Mouse (Mus musculus): ENCODE data around the gene Rbmx. TPM values are rescaled to one million over a fixed set of nuclear protein-coding genes. Genes with fewer than 3 reads are reported as not detected.

Rbmx gene
- polyA plus RNA-seq, 1 experiment from 2014 or later = 88.7 TPM

- ATAC-seq (ENCODE audit: insufficient number of reproducible peaks, insufficient read depth, low FRiP score, low read depth) = no peak
- WGBS = 63% methylated on average over 5 of the region's 5 CpGs
- H3K4me3 ChIP-seq (ENCODE audit: control insufficient read depth in 1 of 2, insufficient read depth in 1 of 2, low read depth in 1 of 2, low read length in 2 of 2) = no peak overlapping the region
- H3K27me3 ChIP-seq (ENCODE audit: control insufficient read depth, insufficient read depth, low read length) = no peaks in the 10 kb centered on the region
- H3K9ac ChIP-seq (ENCODE audit: low read length) = no peak overlapping the region
- no peaks in the 10 kb centered on the region for H3K9me3 ChIP-seq (ENCODE audit: control insufficient read depth, low read length)
- no peaks in the 10 kb centered on the region for H3K4me1 ChIP-seq (ENCODE audit: control insufficient read depth in 2 of 2, insufficient read depth in 2 of 2, low read length in 2 of 2)
- H3K36me3 ChIP-seq (ENCODE audit: control insufficient read depth, insufficient read depth, low read length) = peaks cover 96% of the 10 kb centered on the region
- H3K27ac ChIP-seq (replicated peaks in 1 of 2; ENCODE audit: control insufficient read depth in 1 of 2, insufficient read depth in 1 of 2, low read depth in 2 of 2, low read length in 2 of 2) = no peak overlapping the region
- no peak overlapping the region for H3K4me2 ChIP-seq (ENCODE audit: low read length)
Observed at GRCm38 (mm10) chrX:57380915-57381314, 11.9 kb downstream of the Rbmx start.

GRCm38 (mm10) chrX:57378579-57378978 is 14.3 kb downstream of the Rbmx start:
- Histone ChIP-seq H3K9ac (ENCODE audit: low read length) (no peak overlapping the region), H3K4me3 (ENCODE audit: control insufficient read depth in 1 of 2, insufficient read depth in 1 of 2, low read depth in 1 of 2, low read length in 2 of 2) (no peak overlapping the region), H3K36me3 (ENCODE audit: control insufficient read depth, insufficient read depth, low read length) (peaks cover 73% of the 10 kb centered on the region), H3K27me3 (ENCODE audit: control insufficient read depth, insufficient read depth, low read length) (no peaks in the 10 kb centered on the region), H3K4me2 (ENCODE audit: low read length) (no peak overlapping the region), H3K9me3 (ENCODE audit: control insufficient read depth, low read length) (no peaks in the 10 kb centered on the region), H3K27ac (replicated peaks in 1 of 2; ENCODE audit: control insufficient read depth in 1 of 2, insufficient read depth in 1 of 2, low read depth in 2 of 2, low read length in 2 of 2) (no peak overlapping the region), H3K4me1 (ENCODE audit: control insufficient read depth in 2 of 2, insufficient read depth in 2 of 2, low read length in 2 of 2) (no peaks in the 10 kb centered on the region)
- 79% methylated on average over 3 of the region's 3 CpGs for WGBS
- no peak for ATAC-seq (ENCODE audit: insufficient number of reproducible peaks, insufficient read depth, low FRiP score, low read depth)

GRCm38 (mm10) chrX:57377096-57377495 is 15.7 kb downstream of the Rbmx start:
- no peak overlapping the region for H3K27ac ChIP-seq (replicated peaks in 1 of 2; ENCODE audit: control insufficient read depth in 1 of 2, insufficient read depth in 1 of 2, low read depth in 2 of 2, low read length in 2 of 2)
- ATAC-seq (ENCODE audit: insufficient number of reproducible peaks, insufficient read depth, low FRiP score, low read depth) = no peak
- H3K27me3 ChIP-seq (ENCODE audit: control insufficient read depth, insufficient read depth, low read length) = no peaks in the 10 kb centered on the region
- 73% methylated on average over 3 of the region's 3 CpGs for WGBS
- peaks cover 58% of the 10 kb centered on the region for H3K36me3 ChIP-seq (ENCODE audit: control insufficient read depth, insufficient read depth, low read length)
- H3K4me3 ChIP-seq (ENCODE audit: control insufficient read depth in 1 of 2, insufficient read depth in 1 of 2, low read depth in 1 of 2, low read length in 2 of 2) = no peak overlapping the region
- H3K4me1 ChIP-seq (ENCODE audit: control insufficient read depth in 2 of 2, insufficient read depth in 2 of 2, low read length in 2 of 2) = no peaks in the 10 kb centered on the region
- no peak overlapping the region for H3K9ac ChIP-seq (ENCODE audit: low read length)
- no peaks in the 10 kb centered on the region for H3K9me3 ChIP-seq (ENCODE audit: control insufficient read depth, low read length)
- H3K4me2 ChIP-seq (ENCODE audit: low read length) = no peak overlapping the region

GRCm38 (mm10) chrX:57374029-57374428 is 18.8 kb downstream of the Rbmx start:
- Histone ChIP-seq H3K4me3 (ENCODE audit: control insufficient read depth in 1 of 2, insufficient read depth in 1 of 2, low read depth in 1 of 2, low read length in 2 of 2) (no peak overlapping the region), H3K4me2 (ENCODE audit: low read length) (no peak overlapping the region), H3K36me3 (ENCODE audit: control insufficient read depth, insufficient read depth, low read length) (peaks cover 30% of the 10 kb centered on the region), H3K27ac (replicated peaks in 1 of 2; ENCODE audit: control insufficient read depth in 1 of 2, insufficient read depth in 1 of 2, low read depth in 2 of 2, low read length in 2 of 2) (no peak overlapping the region), H3K4me1 (ENCODE audit: control insufficient read depth in 2 of 2, insufficient read depth in 2 of 2, low read length in 2 of 2) (no peaks in the 10 kb centered on the region), H3K9me3 (ENCODE audit: control insufficient read depth, low read length) (no peaks in the 10 kb centered on the region), H3K27me3 (ENCODE audit: control insufficient read depth, insufficient read depth, low read length) (no peaks in the 10 kb centered on the region), H3K9ac (ENCODE audit: low read length) (no peak overlapping the region)
- WGBS = 83% methylated on average over 2 of the region's 2 CpGs
- no peak for ATAC-seq (ENCODE audit: insufficient number of reproducible peaks, insufficient read depth, low FRiP score, low read depth)

DNA sequence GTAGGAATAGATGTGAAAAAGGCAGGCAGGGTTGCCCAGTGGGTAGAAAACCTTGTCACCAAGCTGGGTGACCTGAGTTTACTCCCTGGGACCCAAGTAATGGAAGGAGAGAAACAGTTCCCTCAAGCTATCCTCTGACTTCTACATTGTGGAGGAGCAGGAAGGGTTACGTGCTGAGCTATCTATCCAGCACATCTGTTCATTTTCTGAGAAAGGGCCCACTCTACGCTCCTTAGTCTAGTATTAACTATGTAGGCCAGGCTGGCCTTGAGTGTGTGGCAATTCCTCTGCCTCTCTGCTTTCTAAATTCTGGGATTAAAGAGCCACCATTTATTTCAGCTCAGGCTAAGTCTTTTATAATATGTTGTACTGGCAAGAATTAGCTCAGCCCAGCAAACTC is 19.3 kb downstream of the Rbmx start:
- 82% methylated on average over 2 of the region's 2 CpGs for WGBS
- no peak overlapping the region for H3K27ac ChIP-seq (replicated peaks in 1 of 2; ENCODE audit: control insufficient read depth in 1 of 2, insufficient read depth in 1 of 2, low read depth in 2 of 2, low read length in 2 of 2)
- ATAC-seq (ENCODE audit: insufficient number of reproducible peaks, insufficient read depth, low FRiP score, low read depth) = no peak
- H3K4me1 ChIP-seq (ENCODE audit: control insufficient read depth in 2 of 2, insufficient read depth in 2 of 2, low read length in 2 of 2) = no peaks in the 10 kb centered on the region
- H3K4me3 ChIP-seq (ENCODE audit: control insufficient read depth in 1 of 2, insufficient read depth in 1 of 2, low read depth in 1 of 2, low read length in 2 of 2) = no peak overlapping the region
- H3K9me3 ChIP-seq (ENCODE audit: control insufficient read depth, low read length) = no peaks in the 10 kb centered on the region
- H3K36me3 ChIP-seq (ENCODE audit: control insufficient read depth, insufficient read depth, low read length) = peaks cover 25% of the 10 kb centered on the region
- no peaks in the 10 kb centered on the region for H3K27me3 ChIP-seq (ENCODE audit: control insufficient read depth, insufficient read depth, low read length)
- H3K9ac ChIP-seq (ENCODE audit: low read length) = no peak overlapping the region
- no peak overlapping the region for H3K4me2 ChIP-seq (ENCODE audit: low read length)

DNA sequence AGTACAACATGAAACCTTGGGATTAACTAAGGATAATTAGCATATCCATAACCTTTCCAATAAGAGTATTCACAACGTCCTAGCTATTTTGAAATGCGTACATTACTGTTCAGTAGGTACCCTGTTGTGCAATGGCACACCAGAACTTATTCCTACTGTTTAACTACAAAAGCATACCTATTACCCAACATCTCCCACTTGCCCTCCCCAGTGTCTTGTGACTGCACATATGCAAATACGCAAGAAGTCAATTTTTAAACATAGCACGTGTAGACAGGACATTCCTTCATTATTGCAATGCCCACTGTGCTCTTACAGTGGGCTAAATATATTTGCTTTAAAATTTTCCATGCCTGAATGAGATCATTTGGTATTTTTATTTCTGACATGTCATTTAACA is 19.9 kb downstream of the Rbmx start:
- Histone ChIP-seq H3K27ac (replicated peaks in 1 of 2; ENCODE audit: control insufficient read depth in 1 of 2, insufficient read depth in 1 of 2, low read depth in 2 of 2, low read length in 2 of 2) (no peak overlapping the region), H3K9ac (ENCODE audit: low read length) (no peak overlapping the region), H3K27me3 (ENCODE audit: control insufficient read depth, insufficient read depth, low read length) (no peaks in the 10 kb centered on the region), H3K9me3 (ENCODE audit: control insufficient read depth, low read length) (no peaks in the 10 kb centered on the region), H3K4me1 (ENCODE audit: control insufficient read depth in 2 of 2, insufficient read depth in 2 of 2, low read length in 2 of 2) (no peaks in the 10 kb centered on the region), H3K4me3 (ENCODE audit: control insufficient read depth in 1 of 2, insufficient read depth in 1 of 2, low read depth in 1 of 2, low read length in 2 of 2) (no peak overlapping the region), H3K4me2 (ENCODE audit: low read length) (no peak overlapping the region), H3K36me3 (ENCODE audit: control insufficient read depth, insufficient read depth, low read length) (peaks cover 20% of the 10 kb centered on the region)
- 74% methylated on average over 4 of the region's 4 CpGs for WGBS
- no peak for ATAC-seq (ENCODE audit: insufficient number of reproducible peaks, insufficient read depth, low FRiP score, low read depth)

GRCm38 (mm10) chrX:57364891-57365569 is 27.8 kb downstream of the Rbmx start:
- H3K4me2 ChIP-seq (ENCODE audit: low read length) = no peak overlapping the region
- no peak overlapping the region for H3K4me3 ChIP-seq (ENCODE audit: control insufficient read depth in 1 of 2, insufficient read depth in 1 of 2, low read depth in 1 of 2, low read length in 2 of 2)
- 59% methylated on average over 2 of the region's 2 CpGs for WGBS
- H3K27ac ChIP-seq (replicated peaks in 1 of 2; ENCODE audit: control insufficient read depth in 1 of 2, insufficient read depth in 1 of 2, low read depth in 2 of 2, low read length in 2 of 2) = no peak overlapping the region
- H3K4me1 ChIP-seq (ENCODE audit: control insufficient read depth in 2 of 2, insufficient read depth in 2 of 2, low read length in 2 of 2) = no peaks in the 10 kb centered on the region
- no peak overlapping the region for H3K9ac ChIP-seq (ENCODE audit: low read length)
- no peak for ATAC-seq (ENCODE audit: insufficient number of reproducible peaks, insufficient read depth, low FRiP score, low read depth)
- no peaks in the 10 kb centered on the region for H3K36me3 ChIP-seq (ENCODE audit: control insufficient read depth, insufficient read depth, low read length)
- H3K9me3 ChIP-seq (ENCODE audit: control insufficient read depth, low read length) = no peaks in the 10 kb centered on the region
- no peaks in the 10 kb centered on the region for H3K27me3 ChIP-seq (ENCODE audit: control insufficient read depth, insufficient read depth, low read length)

DNA sequence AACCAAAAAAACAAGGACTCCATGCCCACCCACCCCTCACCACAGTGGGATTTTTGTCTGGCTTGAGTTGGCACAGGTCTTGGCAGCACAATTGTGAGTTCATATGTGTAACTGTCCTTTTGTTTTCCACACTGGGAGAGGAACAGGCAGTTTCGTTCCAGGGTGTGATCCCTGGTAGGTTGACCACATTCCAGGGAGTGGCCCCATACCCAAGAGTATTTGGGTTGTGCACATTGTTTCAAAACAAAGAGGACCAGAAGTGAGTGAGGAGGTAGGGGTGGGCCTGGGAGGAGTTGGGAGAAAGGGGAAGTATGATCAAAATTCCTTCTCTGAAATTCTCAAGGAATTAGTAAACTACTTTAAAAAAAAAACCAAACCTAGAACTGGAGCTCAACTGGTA is 33.5 kb downstream of the Rbmx start:
- WGBS = 59% methylated on average over 1 of the region's 1 CpGs
- ATAC-seq (ENCODE audit: insufficient number of reproducible peaks, insufficient read depth, low FRiP score, low read depth) = no peak
- H3K27ac ChIP-seq (replicated peaks in 1 of 2; ENCODE audit: control insufficient read depth in 1 of 2, insufficient read depth in 1 of 2, low read depth in 2 of 2, low read length in 2 of 2) = no peak overlapping the region
- no peaks in the 10 kb centered on the region for H3K9me3 ChIP-seq (ENCODE audit: control insufficient read depth, low read length)
- H3K9ac ChIP-seq (ENCODE audit: low read length) = no peak overlapping the region
- no peaks in the 10 kb centered on the region for H3K36me3 ChIP-seq (ENCODE audit: control insufficient read depth, insufficient read depth, low read length)
- H3K27me3 ChIP-seq (ENCODE audit: control insufficient read depth, insufficient read depth, low read length) = no peaks in the 10 kb centered on the region
- H3K4me1 ChIP-seq (ENCODE audit: control insufficient read depth in 2 of 2, insufficient read depth in 2 of 2, low read length in 2 of 2) = no peaks in the 10 kb centered on the region
- H3K4me2 ChIP-seq (ENCODE audit: low read length) = no peak overlapping the region
- no peak overlapping the region for H3K4me3 ChIP-seq (ENCODE audit: control insufficient read depth in 1 of 2, insufficient read depth in 1 of 2, low read depth in 1 of 2, low read length in 2 of 2)

All from heart, embryonic 14.5 days (tissue).